Mouse (Mus musculus) forelimb bud, embryonic 11.5 days (tissue): ENCODE results near the gene Fdx1l.

Source experiments
- DNase-seq: peaks from one replicate; pipeline ENCODE4 v3.0.0-alpha.2; 2012; ENCODE audit warnings: low read depth, low spot score

Gene Fdx1l

DNA sequence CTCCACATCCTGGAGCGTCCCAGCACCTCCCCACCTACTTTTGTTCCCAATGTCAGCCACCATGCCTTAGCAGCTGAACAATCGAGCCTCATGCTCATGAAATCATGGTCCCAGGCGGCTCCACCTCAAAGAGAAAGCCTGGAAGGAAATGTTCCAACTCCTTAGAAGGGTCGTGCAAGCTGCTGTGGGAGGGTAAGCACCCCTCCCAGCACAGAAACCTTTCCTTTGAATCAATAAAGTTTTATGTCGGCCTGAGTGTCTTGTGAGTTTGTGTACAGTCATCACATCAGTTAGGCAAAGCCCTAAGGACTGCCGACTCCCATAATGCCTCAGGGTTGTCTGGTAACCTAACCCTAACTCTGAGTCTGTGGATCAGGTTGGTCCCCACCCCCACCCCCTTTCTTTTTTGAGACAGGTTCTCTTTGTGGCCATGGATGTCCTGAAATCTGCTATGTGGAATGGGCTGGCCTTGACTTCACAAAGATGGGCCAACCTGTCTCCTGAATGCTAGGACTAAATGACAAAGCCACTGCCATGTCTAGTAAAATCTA lies 44.8 kb downstream of the Fdx1l start:
- no peak for DNase-seq

DNA sequence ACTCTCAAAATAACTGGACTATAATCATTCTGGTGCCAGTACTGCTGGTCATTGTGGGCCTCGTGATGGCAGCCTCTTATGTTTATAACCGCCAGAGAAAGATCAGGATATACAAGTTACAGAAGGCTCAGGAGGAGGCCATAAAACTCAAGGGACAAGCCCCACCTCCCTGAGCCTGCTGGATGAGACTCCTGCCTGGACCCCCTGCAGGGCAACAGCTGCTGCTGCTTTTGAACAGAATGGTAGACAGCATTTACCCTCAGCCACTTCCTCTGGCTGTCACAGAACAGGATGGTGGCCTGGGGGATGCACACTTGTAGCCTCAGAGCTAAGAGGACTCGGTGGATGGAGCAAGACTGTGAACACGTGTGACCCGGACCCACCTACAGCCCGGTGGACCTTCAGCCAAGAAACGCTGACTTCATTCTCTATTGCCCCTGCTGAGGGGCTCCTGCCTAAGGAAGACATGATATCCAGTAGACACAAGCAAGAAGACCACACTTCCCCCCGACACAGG lies 45.6 kb downstream of the Fdx1l start:
- DNase-seq = no peak

DNA sequence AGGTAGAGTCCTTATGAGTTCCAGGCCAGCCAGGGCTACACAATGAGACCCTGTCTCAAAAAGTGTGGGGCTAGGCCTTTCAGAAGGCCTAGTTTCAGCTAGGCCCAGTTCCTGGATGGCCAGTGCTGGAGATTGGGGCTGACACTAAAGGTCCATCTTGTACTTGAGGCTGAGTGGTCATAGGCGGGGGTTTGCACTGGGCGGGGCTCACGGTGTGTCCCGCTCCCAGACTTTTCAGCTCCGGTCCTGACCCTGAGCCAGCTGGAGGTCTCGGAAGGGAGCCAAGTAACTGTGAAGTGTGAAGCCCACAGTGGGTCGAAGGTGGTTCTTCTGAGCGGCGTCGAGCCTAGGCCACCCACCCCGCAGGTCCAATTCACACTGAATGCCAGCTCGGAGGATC lies 46.6 kb downstream of the Fdx1l start:
- no peak for DNase-seq

DNA sequence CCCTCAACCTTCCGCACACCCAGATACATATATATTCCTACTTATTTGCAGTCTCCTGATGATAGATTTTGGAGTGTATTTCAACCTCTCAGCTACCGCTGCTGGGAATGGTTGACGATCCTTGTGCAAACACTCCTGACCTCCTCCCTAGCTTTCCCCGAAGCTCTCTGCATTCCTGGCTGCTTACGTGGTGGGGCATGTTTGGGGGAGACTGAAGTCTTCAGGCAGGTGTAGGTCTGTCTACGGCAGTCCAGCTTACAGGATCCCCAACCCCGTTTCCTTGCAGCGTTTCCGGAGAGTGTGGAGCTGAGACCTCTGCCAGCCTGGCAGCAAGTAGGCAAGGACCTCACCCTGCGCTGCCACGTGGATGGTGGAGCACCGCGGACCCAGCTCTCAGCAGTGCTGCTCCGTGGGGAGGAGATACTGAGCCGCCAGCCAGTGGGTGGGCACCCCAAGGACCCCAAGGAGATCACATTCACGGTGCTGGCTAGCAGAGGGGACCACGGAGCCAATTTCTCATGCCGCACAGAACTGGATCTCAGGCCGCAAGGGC lies 48.1 kb downstream of the Fdx1l start:
- DNase-seq = no peak

DNA sequence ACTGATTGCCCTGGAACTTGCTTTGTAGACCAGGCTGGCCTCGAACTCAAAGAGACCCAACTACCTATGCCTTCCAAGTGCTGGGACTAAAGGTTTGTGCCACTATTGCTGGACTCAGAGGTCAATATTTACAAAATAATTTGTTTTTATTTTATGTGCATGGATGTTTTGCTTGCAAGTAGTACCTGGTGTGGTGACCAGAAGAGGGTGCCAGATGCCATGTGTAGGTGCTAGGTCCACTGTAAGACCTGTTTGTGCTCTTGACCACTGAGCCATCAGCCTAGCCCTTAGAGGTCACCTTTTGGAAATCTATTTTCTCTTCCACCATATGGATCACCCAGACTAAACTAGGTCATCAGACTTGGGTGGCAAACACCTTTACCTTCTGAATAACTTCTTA lies 50.7 kb downstream of the Fdx1l start:
- DNase-seq = no peak

DNA sequence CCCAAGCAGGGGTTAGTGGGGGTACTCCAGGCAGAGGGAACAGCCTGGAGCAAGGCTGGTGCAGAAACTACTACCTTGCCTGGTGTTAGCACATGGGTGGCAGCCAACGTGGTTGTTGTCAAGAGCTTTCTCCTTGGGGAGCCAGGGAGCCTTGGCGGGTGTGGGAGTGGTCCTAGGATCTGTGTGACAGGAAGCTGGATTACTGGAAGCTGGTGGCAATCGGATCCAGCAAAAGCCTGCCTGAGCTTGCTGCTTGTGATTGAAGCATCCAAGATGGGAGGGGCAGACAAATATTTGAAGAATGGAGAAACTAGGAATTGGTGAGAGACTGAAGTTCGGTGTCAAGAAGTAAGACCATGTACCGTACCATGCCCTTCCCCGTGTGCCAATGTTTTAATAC lies 51.1 kb downstream of the Fdx1l start:
- DNase-seq = no peak

DNA sequence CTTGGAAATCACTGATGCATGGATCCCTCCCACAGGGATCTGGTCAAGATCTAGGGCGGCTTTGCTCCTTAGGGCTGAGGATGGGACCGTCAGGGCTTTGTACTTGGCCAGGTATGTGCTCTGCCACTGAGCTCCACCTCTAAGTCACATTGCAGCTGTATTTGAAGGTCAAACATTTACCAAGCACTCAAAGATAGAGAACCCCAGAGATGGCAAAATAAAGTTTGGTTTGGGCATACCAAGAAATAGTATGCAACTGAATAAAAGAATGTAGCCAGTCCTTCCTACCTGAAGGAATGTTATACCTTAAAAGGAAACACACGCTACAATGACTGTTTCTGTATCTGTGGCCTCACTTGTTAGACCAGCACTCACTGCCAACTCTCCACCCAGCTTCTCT lies 52.1 kb downstream of the Fdx1l start:
- DNase-seq = no peak

DNA sequence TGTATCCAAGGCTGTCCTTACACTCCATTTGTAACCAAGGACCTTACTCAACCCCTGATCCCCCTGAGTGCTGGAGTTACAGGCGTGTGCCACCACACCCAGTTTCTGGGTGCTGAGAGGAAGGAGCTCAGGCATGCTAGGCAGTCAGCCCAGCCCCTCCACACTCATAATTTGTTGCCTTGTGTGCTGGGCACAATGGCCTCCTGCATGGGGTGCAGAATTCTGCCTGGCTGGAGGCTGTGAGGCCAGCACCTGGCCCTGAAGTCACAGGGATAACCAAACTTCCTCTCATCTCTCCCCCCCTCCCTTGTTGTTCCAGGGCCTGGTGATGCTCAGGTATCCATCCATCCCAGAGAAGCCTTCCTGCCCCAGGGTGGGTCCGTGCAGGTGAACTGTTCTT lies 54.8 kb downstream of the Fdx1l start:
- DNase-seq = no peak
